Mouse (Mus musculus) embryonic facial prominence, embryonic 11.5 days (tissue): Measurements from ENCODE around the gene Cflar. TPM values are rescaled to one million over a fixed set of nuclear protein-coding genes. Genes with fewer than 3 reads are reported as not detected.
A peak's percentile ranks its signal among the peaks of the same experiment; 100 is the strongest.
"Not testable (repeated sequence)": the region's sequence is repeated elsewhere in the genome, so short reads cannot be mapped to it uniquely, and the experiment has no call there.

Source experiments
- ATAC-seq: fragments of 200-750 bp; cut with Nextera tagmentation; replicated peaks from 2 replicates; pipeline ENCODE4 v1.8.0; 2017; ENCODE audit warnings: low read depth; ENCODE audit not compliant: insufficient number of reproducible peaks, low FRiP score, low TSS enrichment
- DNase-seq: peaks from one replicate; pipeline ENCODE4 v3.0.0-alpha.2; 2015; ENCODE audit warnings: low spot score
- H3K27ac ChIP-seq: fragments of 300-500 bp; sonication (generic); replicated peaks from 2 replicates; pipeline ENCODE4 v1.5.1; 2014; ENCODE audit warnings: mild to moderate bottlenecking, low read depth, low read length, control low read depth
- H3K27me3 ChIP-seq: fragments of 300-500 bp; sonication (generic); 2 replicates; pipeline ENCODE4 v1.6.1; 2014; ENCODE audit warnings: mild to moderate bottlenecking, low read length, moderate library complexity, mixed read lengths; ENCODE audit not compliant: control insufficient read depth, insufficient read depth
- H3K36me3 ChIP-seq: fragments of 300-500 bp; sonication (generic); replicated peaks from 2 replicates; pipeline ENCODE4 v1.6.1; 2014; ENCODE audit warnings: low read depth, mild to moderate bottlenecking, low read length, moderate library complexity, mixed read lengths; ENCODE audit not compliant: control insufficient read depth, insufficient read depth
- H3K4me1 ChIP-seq: fragments of 300-500 bp; sonication (generic); 2 replicates; pipeline ENCODE4 v1.6.1; 2014; ENCODE audit warnings: low read length, mixed read lengths; ENCODE audit not compliant: control insufficient read depth, insufficient read depth
- H3K4me2 ChIP-seq: fragments of 300-500 bp; sonication (generic); 2 replicates; pipeline ENCODE4 v1.6.1; 2014; ENCODE audit warnings: low read depth, mild to moderate bottlenecking, control low read depth, low read length, moderate library complexity
- H3K4me3 ChIP-seq: fragments of 300-500 bp; sonication (generic); 2 replicates; pipeline ENCODE4 v1.5.1; 2014; ENCODE audit warnings: low read depth, low read length, control low read depth
- H3K9ac ChIP-seq: fragments of 300-500 bp; sonication (generic); replicated peaks from 2 replicates; pipeline ENCODE4 v1.6.1; 2014; ENCODE audit warnings: mild to moderate bottlenecking, control low read depth, low read length
- H3K9me3 ChIP-seq: fragments of 300-500 bp; sonication (generic); replicated peaks from 2 replicates; pipeline ENCODE4 v1.6.1; 2016; ENCODE audit warnings: mild to moderate bottlenecking, low read length, inconsistent platforms, mixed read lengths; ENCODE audit not compliant: control insufficient read depth
- WGBS: fragments of 180-500 bp; shearing (Covaris S2); extraction: QIAGEN DNeasy Blood & Tissue Kit; methylation state at CpG from one replicate; pipeline ENCODE4 v1.1.7; 2014; 5-methylcytosine and 5-hydroxymethylcytosine counted together
- polyA plus RNA-seq: library from polyadenylated mRNA; unstranded; fragments of >200 nt; fragmentation: Nextera tagmentation; extraction: Ambion mirVana; gene quantifications from 2 replicates; pipeline ENCODE4 v1.2.1, GENCODE M21; 2014

Gene Cflar
- polyA plus RNA-seq: 24.1 and 25.0 TPM in 2 replicates

DNA sequence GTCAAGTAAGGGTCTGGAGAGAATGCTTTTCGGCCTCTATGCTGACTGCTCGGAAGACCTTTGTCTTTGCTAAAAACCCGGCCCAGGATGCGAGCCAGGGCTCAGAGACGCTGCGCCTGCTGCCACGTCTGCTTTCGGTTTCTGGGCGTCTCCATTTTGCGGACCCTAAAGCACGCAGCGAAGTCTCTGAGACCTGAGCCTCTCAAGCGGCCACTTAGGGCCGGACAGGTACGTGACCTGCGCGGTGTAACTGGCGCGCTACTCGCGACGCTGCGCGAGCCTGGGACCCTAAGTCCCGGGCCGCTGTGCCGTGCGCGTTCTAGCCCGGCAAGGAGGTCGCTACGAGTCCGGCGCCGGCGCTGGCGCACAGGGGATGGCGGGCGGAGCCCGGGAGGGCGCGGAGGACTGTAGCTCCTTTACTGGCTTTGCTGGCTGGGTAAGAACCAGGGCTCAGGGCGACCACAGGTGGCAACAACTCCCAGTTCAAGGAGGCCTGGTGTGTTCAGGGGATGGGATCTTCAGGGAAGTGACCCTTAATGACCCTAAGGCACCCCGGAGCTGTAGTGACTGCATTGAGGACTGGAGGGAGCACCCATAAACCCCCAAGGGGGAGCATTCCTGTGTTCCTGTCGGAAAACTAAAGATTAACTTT is at the start of gene Cflar:
TSS of gene Cflar (plus strand) at position 144 of the 652 bp plus-strand sequence.
- under 1% methylated on average over 45 of the region's 45 CpGs for WGBS
- Histone ChIP-seq H3K27me3 (no peaks in the 10 kb centered on the region), H3K9me3 (no peaks in the 10 kb centered on the region), H3K4me3 (peak within 1 kb of the TSS; percentile 61), H3K36me3 (no peaks in the 10 kb centered on the region; the same call in 1 of the 2 replicates), H3K9ac (peak within 1 kb of the TSS; percentile 87), H3K27ac (peak within 1 kb of the TSS; percentile 96), H3K4me2 (peak within 1 kb of the TSS; percentile 71), H3K4me1 (no peaks in the 10 kb centered on the region)
- ATAC-seq (peak; percentile 74), DNase-seq (peak; percentile 76)

DNA sequence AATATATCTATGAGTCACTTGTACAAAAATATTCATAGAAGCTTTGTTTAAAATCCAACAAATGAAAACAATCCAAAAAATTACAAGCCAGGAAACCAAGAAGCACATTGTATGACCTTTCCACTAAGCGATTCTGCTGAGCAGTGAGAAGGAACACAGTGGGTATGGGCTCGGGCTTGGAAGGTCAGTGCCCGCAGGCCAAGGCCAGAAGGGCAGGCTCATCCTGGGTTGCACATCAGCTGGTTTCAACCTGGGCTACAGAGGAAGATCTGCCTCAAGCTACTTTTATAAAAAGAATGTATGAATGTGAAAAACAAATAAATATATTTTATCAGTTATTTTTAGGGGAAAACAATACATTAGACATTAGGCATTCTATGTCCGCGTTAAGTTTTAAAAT is 48.6 kb upstream of the Cflar start:
- DNase-seq, H3K36me3 ChIP-seq, ATAC-seq, H3K4me3 ChIP-seq, H3K4me1 ChIP-seq, H3K27me3 ChIP-seq, H3K9me3 ChIP-seq, H3K9ac ChIP-seq, H3K4me2 ChIP-seq, H3K27ac ChIP-seq: not testable (repeated sequence)
- WGBS: 89% methylated on average over 5 of the region's 5 CpGs

DNA sequence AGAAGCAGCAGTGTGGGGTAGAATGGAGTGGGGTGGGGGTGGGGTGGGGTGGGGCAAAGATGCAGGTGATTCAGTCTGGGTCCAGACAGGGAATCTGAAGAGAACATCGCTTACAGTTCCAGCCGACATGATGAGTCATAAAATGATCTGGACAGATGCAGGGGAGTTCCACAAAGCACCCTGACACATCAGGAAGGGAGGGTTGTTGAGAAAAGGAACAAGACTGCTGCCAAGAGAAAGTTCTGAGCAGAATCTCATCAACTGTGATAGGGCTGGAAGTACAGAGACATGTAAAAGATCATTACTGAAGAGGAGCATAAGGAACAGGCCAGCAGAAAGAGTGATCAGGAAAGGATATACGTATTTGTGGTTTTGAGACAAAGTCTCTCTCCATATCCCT is 47.9 kb upstream of the Cflar start:
- WGBS: 84% methylated on average over 3 of the region's 3 CpGs
- not testable (repeated sequence) for ATAC-seq, H3K4me3 ChIP-seq, H3K4me1 ChIP-seq, H3K36me3 ChIP-seq, H3K9me3 ChIP-seq, DNase-seq, H3K9ac ChIP-seq, H3K27ac ChIP-seq, H3K4me2 ChIP-seq, H3K27me3 ChIP-seq

DNA sequence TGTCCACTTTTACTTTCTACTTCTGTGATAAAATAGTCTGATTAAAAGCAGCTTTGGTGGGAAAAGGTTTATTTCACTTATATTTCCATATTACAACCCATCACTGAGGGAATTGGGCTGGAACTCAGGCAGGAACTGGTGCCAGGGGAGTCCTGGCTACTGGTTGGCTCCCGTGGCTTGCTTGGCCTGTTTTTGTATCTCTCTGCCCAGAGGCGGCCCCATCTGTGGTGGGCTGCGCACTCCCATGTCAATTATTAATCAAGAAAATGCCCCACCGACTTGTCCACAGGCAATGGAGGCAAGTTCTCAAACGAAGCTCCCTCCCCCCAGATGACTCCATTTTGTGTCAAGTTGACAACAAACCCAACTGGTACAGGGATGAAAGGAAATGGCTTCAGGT is 43.1 kb upstream of the Cflar start:
- Histone ChIP-seq H3K4me3 (no peak overlapping the region), H3K4me1 (no peaks in the 10 kb centered on the region), H3K9ac (no peak overlapping the region), H3K27me3 (no peaks in the 10 kb centered on the region), H3K36me3 (no peaks in the 10 kb centered on the region), H3K4me2 (no peak overlapping the region), H3K9me3 (no peaks in the 10 kb centered on the region), H3K27ac (no peak overlapping the region)
- ATAC-seq: no peak
- DNase-seq: no peak
- WGBS: 83% methylated on average over 5 of the region's 5 CpGs

DNA sequence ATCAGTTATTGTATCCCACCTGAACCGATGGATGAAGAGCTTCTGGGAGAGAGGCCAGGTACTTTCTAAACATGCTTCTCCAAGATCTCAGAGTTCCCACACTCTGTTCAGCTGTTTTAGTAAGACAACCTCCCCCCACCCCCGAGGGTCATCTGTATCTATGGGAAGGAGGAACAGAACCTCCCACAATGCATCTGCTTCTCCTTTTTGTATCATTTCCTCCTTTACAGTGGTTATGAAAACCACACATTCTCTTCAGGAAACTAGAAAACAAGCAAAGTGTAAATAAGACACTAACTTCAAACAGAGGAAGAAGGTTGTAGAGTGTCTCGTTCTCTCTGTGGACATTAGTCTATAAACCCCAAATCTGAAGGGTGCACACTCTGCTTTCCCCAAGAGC is 41.7 kb upstream of the Cflar start:
- H3K27ac ChIP-seq, ATAC-seq, H3K4me3 ChIP-seq, DNase-seq, H3K27me3 ChIP-seq, H3K9me3 ChIP-seq, H3K4me1 ChIP-seq, H3K4me2 ChIP-seq, H3K36me3 ChIP-seq, H3K9ac ChIP-seq: not testable (repeated sequence)
- 83% methylated on average over 3 of the region's 3 CpGs for WGBS

DNA sequence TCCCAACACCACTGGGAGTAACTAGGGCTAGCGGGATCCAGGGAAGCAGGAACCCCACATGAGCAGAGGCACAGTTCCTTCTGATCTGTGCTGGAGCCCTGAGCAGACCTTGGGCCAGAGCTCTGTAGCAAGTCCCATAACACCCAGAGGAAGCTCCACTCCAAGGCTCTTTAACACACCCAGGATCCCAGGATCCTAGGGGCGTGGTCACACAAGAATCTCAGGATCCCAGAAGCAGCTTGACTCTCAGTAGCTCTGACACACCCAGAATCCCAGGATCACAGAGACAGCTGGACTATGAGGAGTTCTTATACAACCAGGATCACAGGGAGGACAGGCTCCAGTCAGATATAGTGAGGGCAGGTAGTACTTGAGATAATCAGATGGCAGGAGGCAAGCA is 39.2 kb upstream of the Cflar start:
- no peaks in the 10 kb centered on the region for H3K36me3 ChIP-seq
- WGBS: 94% methylated on average over 2 of the region's 2 CpGs
- H3K4me1 ChIP-seq: no peaks in the 10 kb centered on the region
- H3K4me2 ChIP-seq: no peak overlapping the region
- H3K27me3 ChIP-seq: no peaks in the 10 kb centered on the region
- no peak overlapping the region for H3K4me3 ChIP-seq
- no peak for ATAC-seq
- no peak overlapping the region for H3K9ac ChIP-seq
- no peak overlapping the region for H3K27ac ChIP-seq
- DNase-seq: no peak
- H3K9me3 ChIP-seq: no peaks in the 10 kb centered on the region

DNA sequence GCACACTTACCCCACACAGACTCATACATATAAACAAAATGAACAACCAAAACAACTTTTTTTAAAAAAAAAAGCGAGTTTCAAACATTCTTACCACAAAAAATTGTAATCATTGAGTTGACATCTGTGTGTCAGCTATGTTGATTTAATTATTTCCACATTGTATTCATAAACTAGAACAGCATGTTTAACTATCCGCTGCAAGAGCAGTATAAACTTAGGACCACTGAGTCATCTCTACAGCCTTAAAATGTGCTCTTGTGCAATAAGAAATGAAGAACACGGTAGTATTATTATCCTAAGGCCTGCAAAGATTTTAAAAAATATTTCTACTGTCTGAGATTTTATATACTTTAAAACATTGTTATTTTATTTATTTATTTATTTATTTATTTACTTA is 36.3 kb upstream of the Cflar start:
- ATAC-seq: no peak
- Histone ChIP-seq H3K27ac (no peak overlapping the region), H3K9ac (no peak overlapping the region), H3K4me3 (no peak overlapping the region), H3K36me3 (no peaks in the 10 kb centered on the region), H3K4me2 (no peak overlapping the region), H3K27me3 (no peaks in the 10 kb centered on the region), H3K4me1 (no peaks in the 10 kb centered on the region), H3K9me3 (no peaks in the 10 kb centered on the region)
- WGBS: 82% methylated on average over 3 of the region's 3 CpGs
- no peak for DNase-seq

DNA sequence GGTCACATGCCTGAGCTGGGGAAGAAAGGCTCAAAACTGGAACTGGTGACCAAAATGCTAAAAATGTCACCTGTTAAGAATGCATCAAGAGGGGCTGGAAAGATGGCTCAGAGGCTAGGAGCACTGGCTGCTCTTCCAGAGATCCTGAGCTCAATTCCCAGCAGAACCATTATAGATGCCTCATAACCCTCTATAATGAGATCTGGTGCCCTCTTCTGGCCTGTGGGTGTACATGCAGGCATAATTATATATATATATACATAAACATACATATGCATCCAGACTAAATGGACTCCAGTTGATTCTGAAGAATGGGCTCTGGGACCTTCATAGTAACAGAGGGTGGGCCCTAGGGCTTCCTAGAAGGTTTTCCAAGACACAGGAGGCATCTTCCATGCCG is 33.7 kb upstream of the Cflar start:
- no peak for ATAC-seq
- Histone ChIP-seq H3K36me3 (no peaks in the 10 kb centered on the region), H3K27ac (no peak overlapping the region), H3K4me1 (no peaks in the 10 kb centered on the region), H3K27me3 (no peaks in the 10 kb centered on the region), H3K4me2 (no peak overlapping the region), H3K9ac (no peak overlapping the region), H3K4me3 (no peak overlapping the region), H3K9me3 (no peaks in the 10 kb centered on the region)
- peak; percentile 57 for DNase-seq
- WGBS: 100% methylated on average over 1 of the region's 1 CpGs
